Mouse (Mus musculus) thymus, postnatal 25 days (tissue): ENCODE measurements around the gene Ugt1a10.
"Not testable (repeated sequence)": the region's sequence is repeated elsewhere in the genome, so short reads cannot be mapped to it uniquely, and the experiment has no call there.

ENCODE experiments used
- DNase-seq: peaks from one replicate; pipeline ENCODE4 v3.0.0; 2022

Gene Ugt1a10

DNA sequence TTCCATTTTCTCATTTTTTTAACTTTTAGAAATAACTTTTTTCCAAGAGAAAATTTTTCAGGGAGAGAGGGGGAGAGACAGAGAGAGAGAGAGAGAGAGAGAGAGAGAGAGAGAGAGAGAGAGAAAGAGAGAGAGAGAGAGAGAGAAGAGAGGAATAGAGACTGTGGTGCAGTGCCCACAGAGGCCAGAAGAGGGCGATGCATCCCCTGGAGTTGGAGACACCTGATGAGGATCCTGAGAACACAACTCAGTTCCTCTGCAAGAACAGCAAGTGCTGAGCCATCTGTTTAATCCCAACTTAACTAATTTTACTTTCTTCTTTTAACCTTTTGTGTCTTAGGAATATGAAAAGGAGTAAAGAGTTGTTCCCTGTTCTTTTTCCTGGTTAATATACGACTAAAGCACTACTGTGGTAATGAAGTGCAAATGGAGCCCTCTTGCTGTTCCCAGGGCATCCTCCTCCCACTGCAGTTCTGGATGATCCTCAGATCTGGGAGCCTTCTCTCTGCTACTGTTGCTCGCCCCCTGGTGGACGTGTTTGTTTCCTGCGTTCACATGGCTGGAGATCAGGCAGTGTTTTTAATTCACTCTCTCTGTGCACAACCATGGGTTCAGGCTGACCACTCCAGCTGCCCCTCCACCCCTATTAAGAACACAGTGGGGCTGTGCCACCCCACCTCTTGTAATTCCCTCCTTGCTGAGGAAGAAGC lies 88.9 kb downstream of the Ugt1a10 start:
- peak; percentile 34 for DNase-seq

DNA sequence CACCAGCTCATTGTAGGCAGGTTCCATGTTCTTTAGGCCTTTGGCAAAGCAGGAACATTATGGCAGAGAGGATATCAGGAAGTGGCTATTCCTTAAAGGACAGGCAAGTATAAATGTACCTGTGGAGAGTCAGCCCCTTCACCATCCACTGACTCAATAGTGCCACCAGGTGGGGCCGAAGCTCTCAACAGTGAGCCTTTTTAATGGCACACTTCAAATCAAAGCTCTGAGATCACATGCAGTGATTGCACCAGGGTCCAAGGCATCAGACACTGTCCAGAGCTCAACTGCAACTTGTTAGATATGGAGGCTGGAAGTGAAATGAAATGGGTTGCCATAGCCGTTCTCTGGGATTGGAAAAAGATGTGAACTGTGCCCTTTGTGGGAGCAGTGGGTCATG lies 90.1 kb downstream of the Ugt1a10 start:
- DNase-seq = peak; percentile 5

DNA sequence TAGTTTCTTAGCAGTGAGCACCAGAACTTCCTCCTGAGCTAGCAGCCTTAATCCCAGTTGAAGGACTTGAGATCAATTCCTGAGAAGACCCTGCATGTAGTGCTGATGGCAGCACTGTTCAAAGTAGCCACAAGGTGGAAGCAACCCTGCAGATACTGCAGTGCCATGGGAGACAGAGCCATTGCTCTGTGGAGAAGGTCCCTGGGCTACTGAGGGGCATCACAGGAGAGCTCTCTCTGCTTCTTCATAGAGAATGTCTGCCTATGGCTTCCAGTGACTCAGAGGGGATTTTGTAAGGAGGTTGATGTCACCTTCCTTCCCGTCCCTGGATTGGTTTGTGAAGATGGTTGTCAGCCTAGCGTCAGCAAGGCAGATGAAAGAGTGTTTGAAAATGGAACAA lies 94.9 kb downstream of the Ugt1a10 start:
- DNase-seq = not testable (repeated sequence)

DNA sequence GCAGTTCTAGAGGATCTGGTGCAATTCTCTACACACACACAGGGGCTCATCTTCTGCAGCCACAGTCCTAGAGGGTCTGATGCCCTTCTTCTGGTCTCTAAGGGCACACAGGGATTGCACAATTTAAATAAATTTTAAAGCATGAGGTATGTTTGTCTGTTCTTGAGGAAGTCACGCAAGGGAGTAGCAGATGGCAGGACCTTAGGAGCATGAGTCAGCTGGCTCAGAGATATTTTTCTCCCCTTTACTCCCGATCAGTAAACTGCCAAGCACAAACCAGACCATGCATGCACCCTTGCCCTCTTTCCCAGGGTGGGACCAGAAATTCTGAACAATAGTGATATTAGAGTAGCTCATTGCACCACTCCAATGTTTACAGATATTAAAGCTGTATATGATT lies 103.2 kb downstream of the Ugt1a10 start:
- DNase-seq = no peak

DNA sequence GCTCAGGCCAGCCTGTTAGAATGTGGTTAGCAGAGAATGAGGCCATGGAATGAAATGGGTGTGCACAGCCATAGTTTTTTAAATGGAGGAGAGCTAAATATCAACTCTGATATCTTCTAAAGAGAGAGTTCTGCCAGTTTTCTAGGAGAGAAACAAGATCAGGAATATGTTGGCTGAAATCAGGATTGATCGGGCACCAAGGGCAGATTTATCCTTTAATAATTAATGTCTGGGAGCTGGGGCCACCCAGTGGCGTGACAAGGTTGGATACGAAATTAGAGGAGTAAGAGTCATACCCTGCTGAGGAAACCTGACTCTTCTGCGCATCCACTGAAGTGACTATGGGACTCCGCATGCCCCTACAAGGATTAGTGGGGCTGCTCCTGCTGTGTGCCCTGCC lies 110.5 kb downstream of the Ugt1a10 start, which contains the start of gene Ugt1a5:
Ugt1a5 (plus strand) TSS at position 302 of the 400 bp plus-strand sequence.
- no peak for DNase-seq

DNA sequence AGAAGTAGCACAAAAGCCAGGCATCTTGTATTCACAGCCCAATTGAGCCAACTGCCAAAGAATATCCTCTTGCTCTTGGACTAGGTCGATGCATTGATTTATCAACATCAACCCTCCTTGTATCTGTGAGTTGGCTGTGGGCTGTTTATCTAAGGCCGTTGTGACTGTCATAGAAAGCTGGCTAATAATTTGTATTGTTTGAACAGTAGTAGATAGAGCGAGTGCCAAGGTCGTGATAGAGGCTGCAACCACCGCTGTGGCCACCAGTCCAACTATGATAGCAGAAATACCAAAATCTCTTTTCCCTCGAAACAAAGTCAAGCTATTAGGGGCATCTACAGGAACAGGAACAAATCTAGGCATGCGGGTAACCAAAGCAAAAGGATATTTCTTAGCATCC lies 117.0 kb downstream of the Ugt1a10 start:
- not testable (repeated sequence) for DNase-seq

DNA sequence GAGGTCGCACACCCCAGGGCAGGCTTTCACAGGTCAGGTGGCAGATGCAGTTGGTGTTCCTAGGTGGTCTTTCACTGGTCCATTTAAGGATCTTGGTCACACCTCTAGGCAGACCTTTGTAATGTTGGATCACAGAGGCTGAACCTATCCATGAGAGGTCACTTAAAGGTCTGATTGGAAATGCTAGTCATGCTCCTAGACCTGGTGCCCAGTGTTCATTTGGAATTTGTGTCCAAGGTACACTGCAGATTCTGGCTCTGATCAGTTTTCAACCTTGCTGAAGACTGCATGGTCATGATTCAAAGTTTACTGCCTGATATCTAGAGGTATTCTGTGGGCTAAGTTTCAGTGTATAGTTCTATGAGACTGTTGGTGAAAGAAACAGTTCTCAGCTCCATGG lies 124.5 kb downstream of the Ugt1a10 start:
- no peak for DNase-seq

DNA sequence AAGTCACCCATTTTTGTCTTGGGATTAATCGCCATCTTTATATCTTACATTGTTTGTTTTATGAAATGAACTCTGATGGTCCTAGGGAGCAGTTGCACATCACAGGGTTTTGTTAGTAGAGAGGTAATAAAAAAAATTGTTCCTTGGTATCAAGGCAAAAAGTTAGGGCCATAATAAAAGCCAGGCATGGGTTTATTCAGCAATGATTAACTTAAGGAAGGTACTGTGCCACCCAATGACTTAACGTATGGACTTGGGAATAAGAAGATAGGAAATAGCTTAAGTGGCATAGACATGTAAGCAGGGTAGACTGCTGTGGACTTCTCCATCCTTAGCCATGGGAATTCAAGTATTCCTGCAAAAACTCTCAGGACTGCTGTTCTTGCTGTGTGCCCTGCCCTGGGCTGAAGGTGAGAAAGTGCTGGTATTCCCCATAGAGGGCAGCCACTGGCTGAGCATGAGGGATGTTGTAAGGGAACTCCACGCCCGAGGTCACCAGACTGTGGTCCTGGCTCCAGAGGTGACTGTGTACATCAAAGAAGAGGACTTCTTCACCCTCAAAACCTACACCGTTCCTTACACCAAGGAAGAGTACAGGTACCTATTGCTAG lies 131.2 kb downstream of the Ugt1a10 start:
- no peak for DNase-seq

DNA sequence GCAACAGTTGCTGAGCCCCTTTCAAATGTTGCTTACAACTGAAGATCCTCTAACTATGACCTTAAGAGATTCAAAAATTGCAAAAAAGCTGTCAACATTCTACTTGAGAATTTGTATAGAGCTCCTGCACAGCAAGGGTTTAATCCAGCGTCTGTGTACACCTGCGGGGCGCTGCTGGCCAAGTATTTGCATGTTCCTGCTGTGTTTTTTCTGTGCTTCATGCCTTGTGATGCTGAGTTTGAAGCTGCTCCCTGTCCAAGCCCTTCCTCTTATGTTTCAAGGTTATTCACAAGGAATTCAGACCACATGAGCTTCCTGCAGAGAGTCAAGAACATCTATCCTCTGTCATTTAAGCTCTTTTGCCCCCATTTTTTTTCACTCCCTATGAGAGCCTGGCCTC lies 136.9 kb downstream of the Ugt1a10 start:
- DNase-seq = no peak

DNA sequence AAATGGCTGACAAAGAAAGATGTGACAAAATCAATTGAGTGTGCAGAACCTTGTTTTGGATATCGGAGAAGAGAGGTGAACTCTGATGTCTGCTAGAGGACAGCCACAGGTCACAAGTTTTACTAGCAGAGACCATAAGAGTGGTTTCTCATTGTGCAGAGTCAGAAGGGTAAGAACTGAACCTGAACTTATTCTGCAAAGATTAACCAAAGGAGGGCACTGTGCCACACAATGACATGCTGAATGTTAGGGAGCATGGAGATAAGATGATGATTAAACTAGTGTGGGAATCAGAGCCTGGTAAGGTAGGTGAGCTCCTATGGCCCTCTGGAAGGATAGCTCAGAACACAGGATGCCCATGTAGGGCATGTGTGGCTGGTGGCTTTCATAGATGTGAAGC lies 140.5 kb downstream of the Ugt1a10 start:
- no peak for DNase-seq

DNA sequence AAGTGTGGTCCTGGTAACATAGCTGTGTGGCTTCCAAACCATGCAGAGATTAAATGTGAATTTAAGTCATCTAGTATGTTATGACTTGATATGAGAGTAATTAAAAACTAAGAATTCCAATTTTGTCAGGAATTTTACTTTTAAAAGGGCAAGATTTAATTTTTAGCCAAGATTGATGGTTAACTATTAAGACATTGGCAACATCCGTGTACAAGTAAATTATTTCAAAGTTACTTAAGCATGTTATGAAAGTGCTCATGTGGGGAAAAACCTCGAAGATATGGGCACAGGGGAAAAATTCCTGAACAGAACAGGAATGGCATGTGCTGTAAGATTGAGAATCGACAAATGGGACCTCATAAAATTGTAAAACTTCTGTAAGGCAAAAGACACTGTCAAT lies 142.3 kb downstream of the Ugt1a10 start:
- DNase-seq = no peak

DNA sequence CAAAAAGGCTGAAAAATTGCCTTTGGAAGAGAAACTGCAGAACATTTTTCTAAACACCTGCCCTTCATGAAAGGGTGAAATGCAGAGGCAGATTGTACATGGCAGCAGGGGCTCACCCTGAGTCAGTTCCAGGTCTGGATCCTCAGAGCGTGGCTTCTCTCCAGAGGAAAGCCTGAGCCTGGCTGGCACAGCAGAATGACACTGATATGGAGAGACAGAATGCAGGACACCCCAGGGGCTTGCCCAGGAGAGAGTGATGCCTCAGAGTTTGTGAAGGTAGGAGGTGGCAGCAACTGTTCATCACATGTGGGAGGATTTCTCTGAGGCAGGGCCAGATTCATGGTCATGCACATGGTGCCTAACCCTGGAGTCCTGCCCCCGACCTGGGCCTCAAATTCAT lies 144.8 kb downstream of the Ugt1a10 start:
- DNase-seq = no peak

DNA sequence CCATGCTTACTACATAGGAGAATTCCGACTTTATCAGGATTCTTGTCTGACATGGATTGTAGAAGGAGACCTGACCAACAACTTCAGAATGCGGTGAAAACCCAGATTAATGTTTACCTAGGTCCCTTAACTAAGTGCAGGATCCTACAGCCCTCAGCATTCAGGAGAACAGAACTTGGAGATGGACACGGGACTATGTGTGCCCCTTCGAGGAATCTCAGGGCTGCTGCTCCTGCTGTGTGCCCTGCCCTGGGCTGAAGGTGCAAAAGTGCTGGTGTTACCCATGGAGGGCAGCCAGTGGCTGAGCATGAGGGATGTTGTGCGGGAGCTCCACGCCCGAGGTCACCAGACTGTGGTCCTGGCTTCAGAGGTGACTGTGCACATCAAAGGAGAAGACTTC lies 145.3 kb downstream of the Ugt1a10 start, which contains the start of gene Ugt1a2:
Ugt1a2 (plus strand) TSS at position 146 of the 400 bp plus-strand sequence.
- no peak for DNase-seq

DNA sequence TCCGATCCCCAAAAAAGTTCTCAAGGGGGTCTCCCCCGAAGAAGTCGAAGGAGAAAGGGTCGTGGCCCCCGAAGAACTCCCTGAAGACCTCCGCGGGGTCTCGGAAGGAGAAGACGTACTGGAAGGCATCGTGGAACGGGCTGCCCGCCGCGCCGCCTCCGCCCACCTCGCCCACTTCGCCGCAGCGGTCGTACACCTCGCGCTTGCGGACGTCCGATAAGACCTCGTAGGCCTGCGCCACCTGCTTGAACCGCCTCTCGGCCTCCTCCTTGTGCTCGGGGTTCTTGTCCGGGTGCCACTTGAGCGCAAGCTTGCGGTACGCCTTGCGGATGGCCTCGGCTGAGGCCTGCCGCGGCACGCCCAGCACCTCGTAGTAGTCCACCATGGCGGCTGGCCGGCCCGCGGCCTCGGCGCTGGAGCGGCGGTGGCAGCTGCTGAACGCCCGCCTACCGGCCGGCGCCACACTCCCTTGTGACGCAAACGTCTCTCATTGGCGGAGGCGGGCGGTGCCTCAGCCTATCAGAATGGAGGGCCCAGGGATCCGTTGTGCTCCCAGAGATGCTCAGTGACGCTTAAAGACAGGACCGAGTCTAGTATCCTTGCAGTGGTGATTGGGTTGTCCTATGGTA lies 150.2 kb downstream of the Ugt1a10 start, which contains the start of gene Dnajb3:
Dnajb3 (minus strand) TSS at position 489 of the 629 bp plus-strand sequence.
- peak; percentile 86 for DNase-seq

DNA sequence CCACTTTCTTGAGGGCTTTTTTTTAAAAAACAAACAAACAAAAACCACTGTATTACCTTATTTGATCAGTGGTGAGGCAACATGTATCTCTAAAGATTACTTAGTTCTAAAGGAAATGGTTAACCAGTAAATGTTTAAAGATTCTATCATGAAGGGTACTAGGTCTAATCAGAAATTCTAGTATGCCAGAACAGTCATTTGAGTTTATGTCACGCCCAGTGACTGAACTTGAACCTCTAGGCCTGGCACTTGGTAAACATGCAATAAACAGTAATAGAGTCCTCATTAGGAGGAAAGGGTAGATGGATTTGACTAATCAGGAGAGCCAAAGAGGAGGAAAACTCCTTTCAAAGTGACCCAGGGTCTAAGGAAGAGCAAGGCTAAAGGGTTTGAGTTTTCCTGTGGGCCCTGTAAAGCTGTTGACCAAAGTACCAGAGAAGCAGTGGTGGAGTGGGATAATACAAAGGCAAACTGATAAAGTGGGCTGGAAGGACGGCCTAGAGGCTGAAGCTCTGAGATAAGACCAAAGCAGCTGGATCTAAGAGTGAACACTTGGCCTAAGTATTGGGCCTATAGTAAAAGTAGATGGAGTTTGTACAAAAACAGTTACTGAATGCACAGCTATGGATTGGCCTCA lies 151.8 kb downstream of the Ugt1a10 start:
- DNase-seq = no peak

DNA sequence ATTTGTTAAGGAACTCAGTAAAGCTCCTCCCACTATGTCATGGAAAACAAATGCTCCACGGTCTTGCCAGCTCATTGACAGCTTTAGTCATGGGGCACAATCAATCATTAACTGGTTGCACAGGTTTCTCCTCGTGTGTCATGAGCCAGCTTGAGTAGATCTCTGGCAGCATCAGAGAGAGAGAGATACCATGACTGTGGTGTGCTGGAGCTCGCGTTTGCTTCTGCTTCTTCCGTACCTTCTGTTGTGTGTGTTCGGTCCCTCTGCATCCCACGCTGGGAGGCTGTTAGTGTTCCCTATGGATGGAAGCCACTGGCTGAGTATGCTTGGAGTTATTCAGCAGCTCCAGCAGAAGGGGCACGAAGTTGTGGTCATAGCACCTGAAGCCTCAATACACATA lies 156.6 kb downstream of the Ugt1a10 start, which contains the start of gene Ugt1a1:
Ugt1a1 (plus strand) TSS at position 148 of the 400 bp plus-strand sequence.
- no peak for DNase-seq

DNA sequence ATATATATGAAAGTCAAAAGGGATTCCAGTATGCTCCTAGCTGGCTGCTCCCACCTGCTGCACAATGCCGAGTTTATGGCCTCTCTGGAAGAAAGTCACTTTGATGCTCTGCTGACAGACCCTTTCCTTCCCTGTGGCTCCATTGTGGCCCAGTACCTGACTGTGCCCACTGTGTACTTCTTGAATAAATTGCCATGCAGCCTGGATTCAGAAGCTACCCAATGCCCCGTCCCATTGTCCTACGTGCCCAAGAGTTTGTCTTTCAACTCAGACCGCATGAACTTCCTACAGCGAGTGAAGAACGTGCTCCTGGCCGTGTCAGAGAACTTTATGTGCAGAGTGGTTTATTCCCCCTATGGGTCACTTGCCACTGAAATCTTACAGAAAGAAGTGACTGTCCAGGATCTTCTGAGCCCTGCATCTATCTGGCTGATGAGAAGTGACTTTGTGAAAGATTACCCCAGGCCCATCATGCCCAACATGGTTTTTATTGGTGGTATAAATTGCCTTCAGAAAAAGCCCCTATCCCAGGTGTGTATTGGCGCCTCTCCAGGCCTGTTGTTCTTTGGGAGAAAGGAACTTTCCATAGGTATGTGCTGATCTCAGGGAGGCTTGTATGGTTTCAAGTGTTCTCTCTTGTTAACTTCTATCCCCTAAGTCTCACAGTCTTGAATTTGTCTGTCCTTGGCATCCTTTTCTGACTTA lies 157.3 kb downstream of the Ugt1a10 start:
- DNase-seq = no peak

DNA sequence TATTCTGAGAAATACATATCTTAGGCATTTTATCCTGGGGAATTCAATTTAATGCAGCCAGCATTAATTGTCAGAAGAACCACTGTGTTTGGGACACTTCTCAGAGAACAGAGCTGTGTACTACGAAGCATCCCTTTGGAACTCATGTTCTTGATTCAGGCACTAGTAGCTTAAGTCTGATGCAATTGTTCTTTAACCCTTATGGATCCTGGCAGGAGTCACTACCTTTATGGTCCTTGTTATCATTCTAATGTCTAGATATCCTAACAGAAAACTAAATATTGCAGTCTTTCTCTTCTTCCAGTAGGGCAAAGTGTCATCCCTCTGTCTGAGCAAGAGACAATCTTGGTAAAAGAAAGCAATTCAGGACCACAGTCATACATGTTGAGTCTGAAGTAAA lies 157.9 kb downstream of the Ugt1a10 start:
- no peak for DNase-seq

DNA sequence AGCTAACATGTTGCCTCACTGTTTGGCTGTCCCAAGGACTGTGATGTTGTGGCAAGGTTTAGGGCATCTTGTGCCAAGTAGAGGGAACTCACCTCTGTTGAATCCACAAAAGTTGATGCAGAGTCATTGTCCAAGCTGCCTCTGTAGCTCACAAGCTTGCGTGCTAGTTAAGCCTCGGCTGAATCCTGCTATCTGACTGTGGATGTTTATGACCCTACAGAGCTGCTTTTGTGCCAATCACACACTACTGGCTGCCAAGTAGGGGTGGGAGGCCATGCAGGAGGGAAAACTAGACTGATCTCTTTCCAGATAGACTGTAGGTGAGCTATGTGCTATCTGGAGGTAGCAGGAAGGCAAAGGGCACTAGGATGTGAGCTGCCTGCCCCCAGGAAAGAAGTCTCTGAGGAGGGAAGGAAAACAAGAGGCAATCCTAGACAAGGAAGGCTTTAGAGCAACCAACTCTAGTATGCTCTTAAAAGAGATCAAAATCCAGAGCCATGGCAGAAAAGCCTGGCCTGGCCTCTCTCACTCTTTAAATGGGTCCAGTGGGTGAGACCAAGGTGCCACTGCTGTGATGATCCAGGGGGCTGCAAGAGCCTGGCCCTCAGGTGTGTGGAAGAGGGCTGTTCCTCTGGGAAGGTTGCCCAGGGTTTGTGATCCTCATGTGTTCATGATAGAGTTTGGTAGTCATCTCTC lies 158.7 kb downstream of the Ugt1a10 start:
- no peak for DNase-seq

DNA sequence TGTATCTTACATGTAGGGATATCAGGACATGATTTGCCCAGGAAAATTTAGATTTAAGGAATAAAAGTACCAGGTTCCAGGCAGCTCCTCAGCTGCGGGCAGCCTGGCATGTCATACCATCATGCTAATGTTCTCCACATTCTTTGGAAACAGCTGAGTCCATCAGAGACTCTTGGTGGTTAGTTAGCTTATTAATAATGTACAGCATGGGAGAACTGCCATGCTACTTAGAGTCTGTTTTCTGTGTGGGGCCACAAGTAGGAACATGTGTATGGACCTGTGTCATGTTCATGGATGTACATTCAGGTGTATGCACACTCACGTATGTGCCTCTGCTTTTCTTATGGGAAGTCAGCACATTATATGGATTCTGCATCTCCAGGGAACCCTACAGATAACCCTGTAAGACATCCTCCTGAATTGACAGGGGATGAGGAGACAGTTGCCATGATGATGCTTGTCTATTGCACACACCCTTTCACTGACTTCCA lies 159.3 kb downstream of the Ugt1a10 start:
- no peak for DNase-seq

DNA sequence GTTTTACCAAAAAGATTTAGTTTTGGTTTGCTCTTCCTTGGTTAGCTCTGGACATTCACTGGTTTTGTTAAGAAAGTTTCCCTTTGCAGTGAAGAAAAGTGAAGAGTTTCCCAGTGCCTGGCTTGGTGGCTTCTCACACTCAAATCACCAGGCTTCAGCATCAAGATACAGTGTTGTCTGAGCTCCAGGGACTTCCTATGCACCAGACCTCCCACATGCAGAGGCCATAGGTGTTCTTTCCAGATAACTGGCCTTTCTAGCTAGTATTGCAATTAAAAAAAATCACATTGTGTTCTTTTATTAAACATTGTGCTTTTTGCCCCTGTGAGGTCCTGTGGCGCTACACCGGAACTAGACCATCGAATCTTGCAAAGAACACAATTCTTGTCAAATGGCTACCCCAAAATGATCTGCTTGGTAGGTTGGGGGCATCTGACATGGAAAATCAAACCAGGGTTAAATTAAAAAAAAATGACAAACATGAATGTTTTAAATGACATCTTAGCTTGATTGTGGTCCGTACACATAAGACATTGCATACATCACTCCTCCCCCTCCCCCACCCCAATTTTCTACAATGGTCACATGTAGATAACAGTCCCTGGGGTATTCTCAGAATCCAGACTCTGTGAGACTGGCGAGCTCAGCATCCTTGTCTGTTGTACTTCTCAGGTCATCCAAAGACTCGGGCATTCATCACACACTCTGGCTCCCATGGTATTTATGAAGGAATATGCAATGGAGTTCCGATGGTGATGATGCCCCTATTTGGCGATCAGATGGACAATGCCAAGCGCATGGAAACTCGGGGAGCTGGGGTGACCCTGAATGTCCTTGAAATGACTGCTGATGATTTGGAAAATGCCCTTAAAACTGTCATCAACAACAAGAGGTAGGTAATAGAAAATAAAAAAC lies 160.5 kb downstream of the Ugt1a10 start:
- DNase-seq = no peak
